Mouse (Mus musculus) liver, adult 2 months (tissue): ENCODE measurements around the gene Susd5. TPM values are rescaled to one million over a fixed set of nuclear protein-coding genes. Genes with fewer than 3 reads are reported as not detected.

Experiments used
- DNase-seq: peaks from one replicate; pipeline ENCODE4 v3.0.0-alpha.2; 2011; ENCODE audit warnings: low read depth, low spot score; ENCODE audit errors: extremely low read depth
- H3K27ac ChIP-seq: fragments of 200-500 bp; replicated peaks from 2 replicates; pipeline ENCODE4 v1.5.1; 2012; ENCODE audit warnings: low read depth, mild to moderate bottlenecking, control low read depth, inconsistent platforms, low read length; ENCODE audit not compliant: insufficient read depth
- H3K27me3 ChIP-seq: fragments of 200-500 bp; 2 replicates; pipeline ENCODE4 v1.6.1; 2012; ENCODE audit warnings: mild to moderate bottlenecking, moderate library complexity, low read length, inconsistent platforms; ENCODE audit not compliant: control insufficient read depth, insufficient read depth
- H3K36me3 ChIP-seq: fragments of 200-500 bp; 2 replicates; pipeline ENCODE4 v1.6.1; 2012; ENCODE audit warnings: low read length, inconsistent platforms; ENCODE audit not compliant: control insufficient read depth, insufficient read depth
- H3K4me1 ChIP-seq: fragments of 200-500 bp; 2 replicates; pipeline ENCODE4 v1.6.1; 2011; ENCODE audit warnings: low read length; ENCODE audit not compliant: control insufficient read depth, insufficient read depth
- H3K4me3 ChIP-seq: fragments of 200-500 bp; 2 replicates; pipeline ENCODE4 v1.5.1; 2011; ENCODE audit warnings: low read depth, mild to moderate bottlenecking, control low read depth, low read length, moderate library complexity; ENCODE audit not compliant: insufficient read depth
- H3K79me2 ChIP-seq: fragments of 200-500 bp; 2 replicates; pipeline ENCODE4 v1.6.1; 2012; ENCODE audit warnings: inconsistent platforms, mild to moderate bottlenecking, low read length, moderate library complexity; ENCODE audit not compliant: control insufficient read depth, insufficient read depth
- H3K9ac ChIP-seq: fragments of 200-500 bp; 2 replicates; pipeline ENCODE4 v1.6.1; 2012; ENCODE audit warnings: low read depth, mild to moderate bottlenecking, control low read depth, inconsistent platforms, low read length
- CTCF ChIP-seq: fragments of 200-500 bp; IDR thresholded peaks from 2 replicates; pipeline ENCODE4 v1.5.1; 2011; ENCODE audit warnings: low read depth, low read length, control low read depth
- POLR2A ChIP-seq: fragments of 200-500 bp; IDR thresholded peaks from 2 replicates; pipeline ENCODE4 v1.6.1; 2011; ENCODE audit warnings: low read length, control low read depth; ENCODE audit not compliant: insufficient read depth; ENCODE audit errors: extremely low read depth
- WGBS: fragments of 180-500 bp; shearing (Covaris S2); methylation state at CpG from one replicate; pipeline ENCODE4 v1.1.7; 2018; 5-methylcytosine and 5-hydroxymethylcytosine counted together
- polyA plus RNA-seq: library from polyadenylated mRNA; depleted of rRNA; stranded (reverse); fragments of >200 nt; gene quantifications from 2 replicates; pipeline ENCODE4 v1.2.3, GENCODE M21; 2012; rRNA removed
- total RNA-seq: library from RNA; depleted of rRNA; stranded (reverse); fragments of >200 nt; gene quantifications from 2 replicates; pipeline ENCODE4 v1.2.3, GENCODE M21; 2014; rRNA removed

The Susd5 gene
- total RNA-seq (not detected in 2 replicates), polyA plus RNA-seq (not detected in 2 replicates)

DNA sequence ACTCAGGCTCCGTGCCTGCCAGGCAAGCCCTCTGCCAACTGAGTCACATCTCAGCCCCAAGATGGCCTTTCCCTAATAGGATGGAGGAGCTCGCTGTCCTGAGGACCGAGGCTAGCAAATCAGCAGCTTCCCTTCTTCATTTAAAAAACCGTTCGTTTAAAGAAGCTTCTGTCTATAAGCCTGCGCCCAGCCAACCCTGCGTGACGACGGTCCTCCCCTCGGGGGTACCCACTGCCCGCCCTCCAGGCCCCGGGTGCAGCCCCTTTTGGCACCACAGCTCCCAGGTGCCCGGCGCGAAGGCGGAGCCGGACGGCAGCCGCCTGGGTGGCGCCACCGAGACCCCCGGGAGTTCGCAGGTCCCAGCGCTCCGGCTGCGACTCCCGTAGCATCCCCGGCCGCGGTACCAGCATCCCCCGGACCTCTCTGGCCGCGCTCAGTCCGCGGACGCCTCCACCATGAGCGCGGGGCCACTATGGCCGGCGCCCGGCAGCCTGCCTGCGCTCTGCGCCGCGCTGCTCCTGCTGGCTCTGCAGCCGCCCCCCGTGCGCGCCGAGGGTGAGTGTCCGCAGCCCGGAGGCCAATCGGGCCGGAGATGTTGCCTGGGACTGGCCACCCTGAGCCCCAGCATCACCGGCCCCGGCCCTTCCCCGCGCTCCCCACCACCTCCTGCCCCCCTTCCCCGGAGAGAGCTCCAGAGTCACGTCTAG lies at the start of gene Susd5:
Susd5 (plus strand) TSS at position 51 of the 707 bp plus-strand sequence.
- Histone ChIP-seq H3K4me1 (no peaks in the 10 kb centered on the region), H3K27me3 (peaks cover 10% of the 10 kb centered on the region), H3K79me2 (no peaks in the 10 kb centered on the region), H3K4me3 (no peak within 1 kb of the TSS), H3K27ac (no peak within 1 kb of the TSS), H3K9ac (no peak within 1 kb of the TSS), H3K36me3 (no peaks in the 10 kb centered on the region)
- no peak for TF ChIP-seq POLR2A
- TF ChIP-seq CTCF, result no peak
- no peak for DNase-seq
- WGBS, result 2% methylated on average over 60 of the region's 60 CpGs

DNA sequence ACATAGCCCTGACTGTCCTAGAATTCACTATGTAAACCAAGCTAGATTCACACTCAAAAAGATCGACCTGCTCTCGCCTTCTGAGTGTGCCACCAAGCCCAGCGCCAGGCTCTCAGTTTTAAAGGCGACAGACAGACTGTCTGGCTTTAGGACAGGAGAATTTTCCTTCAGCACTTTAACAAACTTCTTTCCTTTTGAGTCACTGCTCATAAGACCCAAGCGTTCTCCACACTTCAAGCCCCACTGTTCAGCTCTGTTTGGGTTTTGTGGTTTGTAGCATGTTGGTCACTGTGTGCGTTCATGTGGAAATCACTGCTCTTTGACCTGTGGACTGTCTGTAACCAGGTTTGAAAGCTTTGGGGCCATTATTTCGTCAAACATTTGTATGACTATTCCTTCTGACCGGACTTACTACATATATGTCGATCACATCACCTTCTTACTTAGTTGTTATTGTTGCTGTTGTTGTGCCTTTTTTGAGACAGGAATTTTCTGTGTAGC lies 49.0 kb upstream of the Susd5 start:
- no peaks in the 10 kb centered on the region for H3K27me3 ChIP-seq
- TF ChIP-seq POLR2A, result no peak
- TF ChIP-seq CTCF, result no peak
- no peak overlapping the region for H3K27ac ChIP-seq
- DNase-seq, result peak; percentile 55
- no peaks in the 10 kb centered on the region for H3K36me3 ChIP-seq
- no peak overlapping the region for H3K4me3 ChIP-seq
- H3K79me2 ChIP-seq, result no peaks in the 10 kb centered on the region
- H3K4me1 ChIP-seq, result no peaks in the 10 kb centered on the region
- 76% methylated on average over 9 of the region's 9 CpGs for WGBS
- H3K9ac ChIP-seq, result no peak overlapping the region

DNA sequence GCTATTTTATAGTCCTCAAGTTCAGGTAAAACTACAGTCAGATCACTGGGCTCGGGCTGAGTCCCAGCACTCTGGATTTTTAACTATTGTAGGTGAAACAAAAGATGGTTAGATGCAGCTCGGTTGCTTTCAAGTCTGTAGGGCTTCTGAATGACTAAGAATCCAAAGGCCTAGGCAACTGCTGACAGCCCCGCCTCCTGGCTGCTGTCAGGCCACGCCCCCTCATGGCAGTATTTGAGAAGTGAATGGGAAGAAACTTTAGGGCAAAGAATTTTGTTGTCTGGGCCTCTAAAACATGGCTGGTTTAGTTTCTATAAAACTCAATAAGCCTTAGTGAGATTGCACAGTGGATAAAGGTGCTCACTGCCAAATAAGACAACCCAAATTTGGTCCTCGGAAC lies 47.4 kb upstream of the Susd5 start:
- no peaks in the 10 kb centered on the region for H3K27me3 ChIP-seq
- whole genome bisulfite sequencing, result 60% methylated on average over 5 of the region's 5 CpGs
- no peak for DNase-seq
- H3K36me3 ChIP-seq, result no peaks in the 10 kb centered on the region
- H3K4me1 ChIP-seq, result no peaks in the 10 kb centered on the region
- no peaks in the 10 kb centered on the region for H3K79me2 ChIP-seq
- no peak overlapping the region for H3K4me3 ChIP-seq
- no peak overlapping the region for H3K27ac ChIP-seq
- TF ChIP-seq CTCF (no peak), POLR2A (no peak)
- H3K9ac ChIP-seq, result no peak overlapping the region

GRCm38 (mm10) chr9:114011203-114011602 lies 45.7 kb upstream of the Susd5 start:
- Histone ChIP-seq H3K27ac (no peak overlapping the region), H3K79me2 (no peaks in the 10 kb centered on the region), H3K9ac (no peak overlapping the region), H3K27me3 (no peaks in the 10 kb centered on the region), H3K4me3 (no peak overlapping the region), H3K4me1 (no peaks in the 10 kb centered on the region), H3K36me3 (no peaks in the 10 kb centered on the region)
- DNase-seq, result no peak
- 77% methylated on average over 18 of the region's 18 CpGs for WGBS
- TF ChIP-seq POLR2A, result no peak
- no peak for TF ChIP-seq CTCF

- Histone ChIP-seq H3K27me3 (no peaks in the 10 kb centered on the region), H3K79me2 (no peaks in the 10 kb centered on the region), H3K4me1 (no peaks in the 10 kb centered on the region), H3K4me3 (no peak overlapping the region), H3K27ac (no peak overlapping the region), H3K36me3 (no peaks in the 10 kb centered on the region), H3K9ac (no peak overlapping the region)
- TF ChIP-seq CTCF (no peak), POLR2A (no peak)
- WGBS, result 70% methylated on average over 1 of the region's 1 CpGs
- no peak for DNase-seq
Measured at GRCm38 (mm10) chr9:114014034-114014433, 42.9 kb upstream of the Susd5 start.

DNA sequence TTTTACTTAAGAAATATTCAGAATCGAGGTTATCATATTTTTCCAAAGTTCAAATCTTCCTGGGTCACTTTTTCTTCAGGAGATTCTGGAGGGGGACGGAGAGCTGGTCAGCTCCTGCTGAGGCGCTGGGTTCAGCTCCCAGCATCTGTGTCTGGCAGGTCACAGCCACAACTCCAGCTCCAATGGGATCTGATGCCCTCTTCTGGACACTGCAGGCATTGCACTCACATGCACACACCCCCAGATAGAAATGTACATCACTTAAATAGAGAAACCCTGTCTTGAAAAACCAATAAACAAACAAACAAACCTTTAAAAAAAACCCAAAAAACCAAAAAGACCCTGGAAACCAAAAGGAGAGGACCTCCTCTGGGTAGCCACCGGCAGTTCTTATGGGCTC lies 41.2 kb upstream of the Susd5 start:
- Histone ChIP-seq H3K4me3 (no peak overlapping the region), H3K4me1 (no peaks in the 10 kb centered on the region), H3K27ac (no peak overlapping the region), H3K9ac (no peak overlapping the region), H3K79me2 (no peaks in the 10 kb centered on the region), H3K27me3 (no peaks in the 10 kb centered on the region), H3K36me3 (no peaks in the 10 kb centered on the region)
- WGBS, result 80% methylated on average over 4 of the region's 4 CpGs
- peak; percentile 13 for DNase-seq
- TF ChIP-seq POLR2A (no peak), CTCF (peak; percentile 61)
